Mouse (Mus musculus) right cerebral cortex, postnatal 10 days (tissue): ENCODE results near the gene Cux2.
A peak's percentile ranks its signal among the peaks of the same experiment; 100 is the strongest.

Experiments
- DNase-seq, 2 experiments: peaks; one replicate each; pipeline ENCODE4 v3.0.0; 2021; ENCODE audit warnings: low spot score in 2 of 2

Gene Cux2

GRCm38 (mm10) chr5:121820161-121820560 is 229.7 kb downstream of the Cux2 start:
- DNase-seq: no peak

- no peak for DNase-seq
Measured at GRCm38 (mm10) chr5:121819559-121819958, 230.3 kb downstream of the Cux2 start.

- DNase-seq: no peak
Measured at GRCm38 (mm10) chr5:121818862-121819261, 231.0 kb downstream of the Cux2 start.

- DNase-seq: no peak
Measured at GRCm38 (mm10) chr5:121818401-121818800, 231.5 kb downstream of the Cux2 start.

GRCm38 (mm10) chr5:121817551-121817950 is 232.4 kb downstream of the Cux2 start:
- DNase-seq: no peak

GRCm38 (mm10) chr5:121816611-121817010 is 233.3 kb downstream of the Cux2 start:
- DNase-seq: no peak

- DNase-seq: no peak
Measured at GRCm38 (mm10) chr5:121815867-121816380, 234.0 kb downstream of the Cux2 start.

GRCm38 (mm10) chr5:121815067-121815466 is 234.8 kb downstream of the Cux2 start:
- peak; percentile 61 to 67 for DNase-seq

GRCm38 (mm10) chr5:121813744-121814143 is 236.2 kb downstream of the Cux2 start:
- no peak for DNase-seq

GRCm38 (mm10) chr5:121812526-121813243 is 237.2 kb downstream of the Cux2 start:
- no peak for DNase-seq

- DNase-seq: peak in 1 of 2 experiments; percentile 42
Measured at GRCm38 (mm10) chr5:121811485-121811931, 238.4 kb downstream of the Cux2 start.

GRCm38 (mm10) chr5:121810331-121811151 is 239.4 kb downstream of the Cux2 start:
- DNase-seq: peak in 1 of 2 experiments; percentile 30

- peak in 1 of 2 experiments; percentile 47 for DNase-seq
Measured at GRCm38 (mm10) chr5:121809667-121810224, 240.2 kb downstream of the Cux2 start.

- DNase-seq: peak in 1 of 2 experiments; percentile 17
Measured at GRCm38 (mm10) chr5:121808202-121808601, 241.7 kb downstream of the Cux2 start.

GRCm38 (mm10) chr5:121807186-121807585 is 242.7 kb downstream of the Cux2 start:
- DNase-seq: peak in 1 of 2 experiments; percentile 30
